Mouse (Mus musculus) layer of hippocampus, postnatal 25 days (tissue): ENCODE data around the gene Ccdc7a. TPM values are rescaled to one million over a fixed set of nuclear protein-coding genes. Genes with fewer than 3 reads are reported as not detected.
"Not testable (repeated sequence)": the region's sequence is repeated elsewhere in the genome, so short reads cannot be mapped to it uniquely, and the experiment has no call there.

Experiments used
- DNase-seq, 2 experiments: peaks; one replicate each; pipeline ENCODE4 v3.0.0; 2022; ENCODE audit warnings: mixed read lengths in 2 of 2, low spot score in 1 of 2; ENCODE audit errors: extremely low spot score in 1 of 2
- total RNA-seq, 2 experiments: library from RNA; stranded (reverse); gene quantifications; 2 replicates each; pipeline ENCODE4 v1.2.3; 2021

Gene Ccdc7a
- total RNA-seq = not detected

- not testable (repeated sequence) for DNase-seq
Measured at GRCm38 (mm10) chr8:129065417-129065816, at the start of gene Ccdc7a. Gene Ccdc7a, minus strand, starts transcription at chr8:129065517.

- not testable (repeated sequence) for DNase-seq
Measured at GRCm38 (mm10) chr8:129066834-129067233, 1.5 kb upstream of the Ccdc7a start, which contains the start of gene Ccdc7b. Gene Ccdc7b, plus strand, starts transcription at chr8:129067134.

- no peak for DNase-seq
Measured at GRCm38 (mm10) chr8:128991389-128991788, 73.9 kb downstream of the Ccdc7a start.

DNA sequence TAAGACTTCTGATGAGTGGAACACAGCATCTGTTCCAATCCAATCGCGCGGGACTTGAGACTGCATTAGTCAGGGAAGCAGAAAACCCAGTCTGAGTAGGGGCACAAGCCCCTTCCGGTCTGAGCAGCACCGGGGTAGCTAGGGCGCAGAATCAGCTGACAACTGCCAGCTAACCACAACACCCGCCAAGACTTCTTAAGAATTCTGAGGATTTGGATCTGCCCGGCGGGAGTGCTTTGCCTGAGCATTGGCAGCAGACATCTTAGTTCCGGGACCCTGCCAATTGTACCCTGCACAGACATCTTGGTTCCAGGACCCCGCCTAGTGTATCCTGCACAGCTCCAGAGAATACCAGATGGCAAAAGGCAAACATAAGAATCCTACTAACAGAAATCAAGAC lies 116.4 kb downstream of the Ccdc7a start:
- DNase-seq = not testable (repeated sequence)

DNA sequence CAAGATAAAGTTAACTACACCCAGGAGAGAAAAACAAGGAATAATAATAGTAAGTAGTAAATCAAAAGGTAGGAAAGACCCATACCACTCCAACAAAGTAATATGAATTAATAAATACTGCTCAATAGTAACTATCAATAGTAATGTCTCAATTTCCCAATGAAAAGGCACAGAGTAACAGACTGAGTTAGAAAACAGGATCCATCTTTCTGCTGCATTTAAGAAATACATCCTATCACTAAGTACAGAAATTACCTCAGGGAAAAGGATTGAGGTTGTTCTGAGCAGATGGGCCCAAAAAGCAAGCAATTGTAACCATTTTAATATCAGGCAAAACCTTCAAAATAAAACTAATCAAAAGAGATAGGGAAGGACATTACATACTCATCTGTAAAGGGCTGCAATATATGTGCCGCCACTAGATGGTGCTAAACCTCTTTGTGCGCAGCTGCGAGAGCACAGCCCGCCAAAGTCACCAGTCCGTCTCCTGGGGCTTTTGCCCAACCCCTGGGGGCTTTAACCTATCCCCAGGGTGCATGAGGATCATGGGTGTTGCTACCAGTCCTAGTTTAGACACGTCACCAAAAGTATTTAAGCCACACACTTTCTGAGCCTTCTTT lies 124.2 kb downstream of the Ccdc7a start:
- DNase-seq = peak; percentile 31 to 74

GRCm38 (mm10) chr8:128933446-128933845 lies 131.9 kb downstream of the Ccdc7a start:
- no peak for DNase-seq

- no peak for DNase-seq
Measured at GRCm38 (mm10) chr8:128882719-128883118, 182.6 kb downstream of the Ccdc7a start.

GRCm38 (mm10) chr8:128843749-128844148 lies 221.6 kb downstream of the Ccdc7a start:
- no peak for DNase-seq

DNA sequence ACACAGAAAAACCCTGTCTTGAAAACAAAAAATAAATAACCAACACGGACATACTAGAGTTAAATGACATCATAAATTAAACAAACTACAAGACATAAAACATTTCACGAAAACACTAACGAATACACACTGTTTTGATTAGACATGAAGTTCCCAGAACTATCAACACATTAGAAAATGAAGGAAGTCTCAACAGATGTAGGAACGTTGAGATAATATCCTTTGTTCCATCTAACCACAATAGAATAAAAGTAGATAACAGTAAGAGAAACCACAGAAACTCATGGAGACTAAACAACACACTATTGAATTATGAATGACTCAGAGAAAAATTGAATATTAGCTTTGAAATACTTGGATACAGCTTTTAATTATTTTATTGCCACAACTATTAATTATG lies 252.8 kb downstream of the Ccdc7a start:
- no peak for DNase-seq

DNA sequence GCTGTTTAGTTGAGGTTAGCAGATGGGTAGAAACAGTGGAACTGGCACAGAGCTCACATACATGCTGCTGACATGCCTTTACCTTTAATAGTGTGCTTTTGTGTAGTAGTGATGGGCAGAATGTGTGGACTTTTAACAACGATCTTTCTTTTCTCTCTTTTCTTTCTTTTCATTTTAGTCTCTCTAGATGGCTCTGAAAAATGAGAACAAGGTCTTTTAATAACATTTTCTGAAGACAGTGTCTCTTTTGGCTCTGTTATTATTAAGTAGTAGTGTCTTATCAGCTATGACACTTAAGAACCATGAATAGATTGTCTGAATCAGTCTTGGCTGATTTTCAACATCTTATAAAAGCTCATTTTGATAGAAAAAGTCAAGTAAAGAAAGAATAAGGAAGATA lies 266.7 kb downstream of the Ccdc7a start, which contains the start of gene Gm3952:
TSS of gene Gm3952 (minus strand) at position 101 of the 400 bp plus-strand sequence.
- no peak for DNase-seq

- DNase-seq = no peak
Measured at GRCm38 (mm10) chr8:128735692-128736091, 329.6 kb downstream of the Ccdc7a start.

- DNase-seq = no peak
Measured at GRCm38 (mm10) chr8:128734118-128734517, 331.2 kb downstream of the Ccdc7a start.

- no peak for DNase-seq
Measured at GRCm38 (mm10) chr8:128732254-128732653, 333.1 kb downstream of the Ccdc7a start.

- no peak for DNase-seq
Measured at GRCm38 (mm10) chr8:128727213-128727612, 338.1 kb downstream of the Ccdc7a start.

DNA sequence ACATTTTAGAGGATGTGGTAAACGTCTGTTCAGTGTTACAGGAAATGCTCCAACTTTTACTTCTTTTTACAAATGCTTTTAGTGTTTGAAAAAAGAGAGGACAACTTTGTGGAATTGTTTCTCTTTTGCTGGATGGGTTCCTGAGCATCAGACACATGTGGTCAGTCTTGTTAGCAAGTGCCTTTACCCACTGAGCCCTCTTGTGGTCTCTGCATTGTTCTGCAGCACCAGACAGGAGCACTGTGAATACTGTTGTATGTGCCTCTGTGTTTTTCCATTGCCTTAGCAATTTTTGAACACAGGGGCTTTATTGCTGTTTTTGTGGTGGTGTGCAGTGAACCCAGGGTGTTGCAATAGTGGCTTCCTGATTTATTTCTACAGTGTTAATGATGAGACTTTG lies 340.5 kb downstream of the Ccdc7a start:
- no peak for DNase-seq

GRCm38 (mm10) chr8:128716184-128716583 lies 349.1 kb downstream of the Ccdc7a start:
- no peak for DNase-seq

DNA sequence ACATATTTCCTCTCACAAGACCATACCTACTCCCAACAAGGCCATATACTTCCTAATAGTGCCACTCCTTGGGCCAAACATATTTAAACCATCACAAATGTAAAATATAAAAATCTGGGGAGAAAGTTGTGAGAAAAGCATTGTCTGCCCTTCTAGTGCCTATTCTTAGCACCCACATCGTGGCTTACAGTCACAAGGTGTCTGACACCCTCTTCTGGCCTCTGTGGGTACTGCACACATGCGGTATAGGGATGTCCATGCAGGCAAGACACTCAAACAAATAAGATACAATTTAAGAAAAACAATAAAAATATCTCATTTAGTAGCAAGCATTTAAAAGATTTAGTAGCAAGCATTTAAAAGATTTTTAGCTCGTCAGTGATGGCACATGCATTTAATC lies 356.1 kb downstream of the Ccdc7a start:
- DNase-seq = peak; percentile 44 to 84

GRCm38 (mm10) chr8:128704836-128705235 lies 360.5 kb downstream of the Ccdc7a start:
- no peak for DNase-seq

GRCm38 (mm10) chr8:128704376-128704775 lies 360.9 kb downstream of the Ccdc7a start:
- no peak for DNase-seq

GRCm38 (mm10) chr8:128697945-128698344 lies 367.4 kb downstream of the Ccdc7a start:
- no peak for DNase-seq

DNA sequence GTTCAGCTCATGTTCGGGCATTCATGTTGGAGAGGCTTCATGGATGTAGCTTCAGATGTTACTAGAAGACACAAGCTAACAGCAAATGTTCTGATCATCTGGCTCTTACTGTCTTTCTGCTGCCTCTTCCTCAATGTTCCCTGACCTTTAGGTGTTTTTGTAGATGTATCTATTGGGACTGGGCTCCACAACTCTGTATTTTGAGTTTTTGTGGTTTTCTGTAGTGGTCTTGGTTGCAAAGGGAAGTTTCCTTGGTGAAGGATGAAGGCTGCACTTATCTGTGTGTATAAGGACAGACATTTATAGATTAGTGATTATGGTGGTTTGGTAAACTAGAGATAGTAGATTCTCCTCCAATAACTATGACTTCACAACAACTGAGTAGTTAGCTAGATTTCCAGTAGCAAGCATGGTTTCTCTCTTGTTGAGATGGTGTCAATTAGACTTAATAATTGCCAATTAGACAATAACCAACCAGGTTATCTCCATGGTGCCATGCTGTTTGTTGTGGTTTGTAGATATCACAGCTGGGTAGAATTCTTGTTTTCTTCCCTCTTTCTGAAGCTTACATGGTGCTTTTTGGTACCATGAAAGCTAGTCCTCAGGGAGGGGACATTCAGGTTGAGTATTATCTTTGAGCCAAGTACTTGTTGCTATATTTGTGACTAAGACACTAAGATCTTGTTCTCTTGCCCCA lies 368.5 kb downstream of the Ccdc7a start:
- no peak for DNase-seq

DNA sequence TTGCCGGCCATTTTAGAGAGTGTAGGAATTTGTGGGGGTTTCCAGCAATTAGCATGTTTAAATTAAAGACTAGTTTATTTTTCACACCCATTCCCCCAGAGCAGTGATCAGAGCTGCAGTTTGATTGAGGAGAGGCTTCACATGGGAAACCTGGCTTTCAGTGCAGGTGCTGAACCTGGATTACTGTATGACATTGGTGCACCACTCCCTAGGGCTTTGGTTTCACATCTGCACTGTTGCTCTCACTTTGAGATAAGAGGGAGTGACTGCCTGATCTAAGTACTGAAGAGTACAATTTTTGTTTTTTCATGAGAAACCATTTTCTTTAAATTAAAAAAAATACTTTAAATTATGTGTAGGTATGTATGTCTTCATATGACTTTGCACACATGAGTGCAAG lies 375.3 kb downstream of the Ccdc7a start:
- DNase-seq = no peak
